Mouse (Mus musculus): ENCODE results near the gene Nckap5. TPM values are rescaled to one million over a fixed set of nuclear protein-coding genes. Genes with fewer than 3 reads are reported as not detected.

The Nckap5 gene
- polyA plus RNA-seq, 1 experiment from 2014 or later, result 0.67 TPM

GRCm38 (mm10) chr1:126832885-126833284 is 2.3 kb upstream of the Nckap5 start:
- no peak overlapping the region for H3K27ac ChIP-seq (ENCODE audit: low read depth, low read length)
- H3K36me3 ChIP-seq (ENCODE audit: control insufficient read depth, insufficient read depth, low read length), result no peaks in the 10 kb centered on the region
- 19% methylated on average over 1 of the region's 1 CpGs for WGBS
- ATAC-seq (replicated peaks; ENCODE audit: low FRiP score) (0 out of 2 replicates have a peak, but pooled peaks have one; percentile 62), DNase-seq (ENCODE audit: low spot score) (no peak)
- no peak overlapping the region for H3K4me3 ChIP-seq (ENCODE audit: low read depth, low read length)
- H3K9ac ChIP-seq (ENCODE audit: low read depth, low read length), result no peak overlapping the region
- no peak overlapping the region for H3K4me2 ChIP-seq
- H3K4me1 ChIP-seq (replicated peaks; ENCODE audit: control insufficient read depth, insufficient read depth, low read length), result no peaks in the 10 kb centered on the region
- H3K9me3 ChIP-seq (ENCODE audit: control insufficient read depth, low read length), result no peaks in the 10 kb centered on the region
- peaks cover 3% of the 10 kb centered on the region; the same call in 1 of the 2 replicates for H3K27me3 ChIP-seq (replicated peaks; ENCODE audit: control insufficient read depth, insufficient read depth, low read length)

- DNase-seq (ENCODE audit: low spot score) (no peak), ATAC-seq (replicated peaks; ENCODE audit: low FRiP score) (no peak)
- WGBS, result 75% methylated on average over 9 of the region's 9 CpGs
- Histone ChIP-seq H3K27me3 (replicated peaks; ENCODE audit: control insufficient read depth, insufficient read depth, low read length) (peaks cover 3% of the 10 kb centered on the region; the same call in 1 of the 2 replicates), H3K4me1 (replicated peaks; ENCODE audit: control insufficient read depth, insufficient read depth, low read length) (no peaks in the 10 kb centered on the region), H3K9me3 (ENCODE audit: control insufficient read depth, low read length) (no peaks in the 10 kb centered on the region), H3K9ac (ENCODE audit: low read depth, low read length) (no peak overlapping the region), H3K36me3 (ENCODE audit: control insufficient read depth, insufficient read depth, low read length) (no peaks in the 10 kb centered on the region), H3K27ac (ENCODE audit: low read depth, low read length) (no peak overlapping the region), H3K4me3 (ENCODE audit: low read depth, low read length) (no peak overlapping the region), H3K4me2 (no peak overlapping the region)
These were observed 1.6 kb downstream of the Nckap5 start for GRCm38 (mm10) chr1:126829031-126829430.

- no peaks in the 10 kb centered on the region for H3K36me3 ChIP-seq (ENCODE audit: control insufficient read depth, insufficient read depth, low read length)
- no peaks in the 10 kb centered on the region for H3K9me3 ChIP-seq (ENCODE audit: control insufficient read depth, low read length)
- H3K27ac ChIP-seq (ENCODE audit: low read depth, low read length), result no peak overlapping the region
- H3K9ac ChIP-seq (ENCODE audit: low read depth, low read length), result no peak overlapping the region
- 32% methylated on average over 3 of the region's 3 CpGs for WGBS
- peaks cover under 1% of the 10 kb centered on the region; the same call in 1 of the 2 replicates for H3K27me3 ChIP-seq (replicated peaks; ENCODE audit: control insufficient read depth, insufficient read depth, low read length)
- no peak overlapping the region for H3K4me3 ChIP-seq (ENCODE audit: low read depth, low read length)
- H3K4me1 ChIP-seq (replicated peaks; ENCODE audit: control insufficient read depth, insufficient read depth, low read length), result no peaks in the 10 kb centered on the region
- DNase-seq (ENCODE audit: low spot score) (no peak), ATAC-seq (replicated peaks; ENCODE audit: low FRiP score) (peak; percentile 83)
- H3K4me2 ChIP-seq, result no peak overlapping the region
These were observed 5.8 kb downstream of the Nckap5 start for GRCm38 (mm10) chr1:126824841-126825240.

- Histone ChIP-seq H3K27me3 (replicated peaks; ENCODE audit: control insufficient read depth, insufficient read depth, low read length) (no peaks in the 10 kb centered on the region), H3K9me3 (ENCODE audit: control insufficient read depth, low read length) (no peaks in the 10 kb centered on the region), H3K9ac (ENCODE audit: low read depth, low read length) (no peak overlapping the region), H3K4me1 (replicated peaks; ENCODE audit: control insufficient read depth, insufficient read depth, low read length) (no peaks in the 10 kb centered on the region; the same call in 1 of the 2 replicates), H3K36me3 (ENCODE audit: control insufficient read depth, insufficient read depth, low read length) (no peaks in the 10 kb centered on the region), H3K27ac (ENCODE audit: low read depth, low read length) (no peak overlapping the region), H3K4me3 (ENCODE audit: low read depth, low read length) (no peak overlapping the region), H3K4me2 (no peak overlapping the region)
- no peak for ATAC-seq (replicated peaks; ENCODE audit: low FRiP score)
- WGBS, result 77% methylated on average over 6 of the region's 6 CpGs
- DNase-seq (ENCODE audit: low spot score), result no peak
These were observed 8.4 kb downstream of the Nckap5 start for GRCm38 (mm10) chr1:126822246-126822645.

GRCm38 (mm10) chr1:126817381-126818034 is 13.1 kb downstream of the Nckap5 start:
- Histone ChIP-seq H3K4me3 (ENCODE audit: low read depth, low read length) (no peak overlapping the region), H3K4me1 (replicated peaks; ENCODE audit: control insufficient read depth, insufficient read depth, low read length) (no peaks in the 10 kb centered on the region; the same call in 1 of the 2 replicates), H3K4me2 (no peak overlapping the region), H3K9ac (ENCODE audit: low read depth, low read length) (no peak overlapping the region), H3K27me3 (replicated peaks; ENCODE audit: control insufficient read depth, insufficient read depth, low read length) (no peaks in the 10 kb centered on the region), H3K27ac (ENCODE audit: low read depth, low read length) (no peak overlapping the region), H3K9me3 (ENCODE audit: control insufficient read depth, low read length) (no peaks in the 10 kb centered on the region), H3K36me3 (ENCODE audit: control insufficient read depth, insufficient read depth, low read length) (no peaks in the 10 kb centered on the region)
- DNase-seq (ENCODE audit: low spot score), result no peak
- peak; percentile 77 for ATAC-seq (replicated peaks; ENCODE audit: low FRiP score)
- WGBS, result 24% methylated on average over 9 of the region's 9 CpGs

GRCm38 (mm10) chr1:126806994-126807611 is 23.5 kb downstream of the Nckap5 start:
- no peak overlapping the region for H3K27ac ChIP-seq (ENCODE audit: low read depth, low read length)
- no peaks in the 10 kb centered on the region for H3K9me3 ChIP-seq (ENCODE audit: control insufficient read depth, low read length)
- no peaks in the 10 kb centered on the region for H3K27me3 ChIP-seq (replicated peaks; ENCODE audit: control insufficient read depth, insufficient read depth, low read length)
- H3K9ac ChIP-seq (ENCODE audit: low read depth, low read length), result no peak overlapping the region
- H3K4me1 ChIP-seq (replicated peaks; ENCODE audit: control insufficient read depth, insufficient read depth, low read length), result no peaks in the 10 kb centered on the region
- ATAC-seq (replicated peaks; ENCODE audit: low FRiP score) (no peak), DNase-seq (ENCODE audit: low spot score) (no peak)
- no peak overlapping the region for H3K4me3 ChIP-seq (ENCODE audit: low read depth, low read length)
- 70% methylated on average over 3 of the region's 3 CpGs for WGBS
- H3K36me3 ChIP-seq (ENCODE audit: control insufficient read depth, insufficient read depth, low read length), result no peaks in the 10 kb centered on the region
- H3K4me2 ChIP-seq, result no peak overlapping the region

- H3K4me3 ChIP-seq (ENCODE audit: low read depth, low read length), result no peak overlapping the region
- no peaks in the 10 kb centered on the region for H3K36me3 ChIP-seq (ENCODE audit: control insufficient read depth, insufficient read depth, low read length)
- no peak overlapping the region for H3K9ac ChIP-seq (ENCODE audit: low read depth, low read length)
- H3K27ac ChIP-seq (ENCODE audit: low read depth, low read length), result no peak overlapping the region
- H3K27me3 ChIP-seq (replicated peaks; ENCODE audit: control insufficient read depth, insufficient read depth, low read length), result no peaks in the 10 kb centered on the region
- WGBS, result 68% methylated on average over 7 of the region's 7 CpGs
- DNase-seq (ENCODE audit: low spot score) (no peak), ATAC-seq (replicated peaks; ENCODE audit: low FRiP score) (no peak)
- H3K4me2 ChIP-seq, result no peak overlapping the region
- H3K9me3 ChIP-seq (ENCODE audit: control insufficient read depth, low read length), result no peaks in the 10 kb centered on the region
- H3K4me1 ChIP-seq (replicated peaks; ENCODE audit: control insufficient read depth, insufficient read depth, low read length), result no peaks in the 10 kb centered on the region
These were observed 24.1 kb downstream of the Nckap5 start for GRCm38 (mm10) chr1:126806548-126806947.

- H3K4me1 ChIP-seq (replicated peaks; ENCODE audit: control insufficient read depth, insufficient read depth, low read length), result no peaks in the 10 kb centered on the region
- H3K4me3 ChIP-seq (ENCODE audit: low read depth, low read length), result no peak overlapping the region
- WGBS, result 62% methylated on average over 3 of the region's 3 CpGs
- no peak overlapping the region for H3K4me2 ChIP-seq
- DNase-seq (ENCODE audit: low spot score) (no peak), ATAC-seq (replicated peaks; ENCODE audit: low FRiP score) (no peak)
- H3K27me3 ChIP-seq (replicated peaks; ENCODE audit: control insufficient read depth, insufficient read depth, low read length), result no peaks in the 10 kb centered on the region
- no peak overlapping the region for H3K9ac ChIP-seq (ENCODE audit: low read depth, low read length)
- H3K36me3 ChIP-seq (ENCODE audit: control insufficient read depth, insufficient read depth, low read length), result no peaks in the 10 kb centered on the region
- no peak overlapping the region for H3K27ac ChIP-seq (ENCODE audit: low read depth, low read length)
- no peaks in the 10 kb centered on the region for H3K9me3 ChIP-seq (ENCODE audit: control insufficient read depth, low read length)
These were observed 28.2 kb downstream of the Nckap5 start for GRCm38 (mm10) chr1:126802405-126802804.

- Histone ChIP-seq H3K9ac (ENCODE audit: low read depth, low read length) (no peak overlapping the region), H3K9me3 (ENCODE audit: control insufficient read depth, low read length) (no peaks in the 10 kb centered on the region), H3K36me3 (ENCODE audit: control insufficient read depth, insufficient read depth, low read length) (no peaks in the 10 kb centered on the region), H3K4me1 (replicated peaks; ENCODE audit: control insufficient read depth, insufficient read depth, low read length) (no peaks in the 10 kb centered on the region), H3K27ac (ENCODE audit: low read depth, low read length) (no peak overlapping the region), H3K4me2 (no peak overlapping the region), H3K27me3 (replicated peaks; ENCODE audit: control insufficient read depth, insufficient read depth, low read length) (no peaks in the 10 kb centered on the region), H3K4me3 (ENCODE audit: low read depth, low read length) (no peak overlapping the region)
- 64% methylated on average over 8 of the region's 8 CpGs for WGBS
- no peak for ATAC-seq (replicated peaks; ENCODE audit: low FRiP score)
- DNase-seq (ENCODE audit: low spot score), result no peak
These were observed 28.9 kb downstream of the Nckap5 start for GRCm38 (mm10) chr1:126801706-126802105.
